ENCODE assay signal across 8 mouse cellular contexts in the genomic region with DNA sequence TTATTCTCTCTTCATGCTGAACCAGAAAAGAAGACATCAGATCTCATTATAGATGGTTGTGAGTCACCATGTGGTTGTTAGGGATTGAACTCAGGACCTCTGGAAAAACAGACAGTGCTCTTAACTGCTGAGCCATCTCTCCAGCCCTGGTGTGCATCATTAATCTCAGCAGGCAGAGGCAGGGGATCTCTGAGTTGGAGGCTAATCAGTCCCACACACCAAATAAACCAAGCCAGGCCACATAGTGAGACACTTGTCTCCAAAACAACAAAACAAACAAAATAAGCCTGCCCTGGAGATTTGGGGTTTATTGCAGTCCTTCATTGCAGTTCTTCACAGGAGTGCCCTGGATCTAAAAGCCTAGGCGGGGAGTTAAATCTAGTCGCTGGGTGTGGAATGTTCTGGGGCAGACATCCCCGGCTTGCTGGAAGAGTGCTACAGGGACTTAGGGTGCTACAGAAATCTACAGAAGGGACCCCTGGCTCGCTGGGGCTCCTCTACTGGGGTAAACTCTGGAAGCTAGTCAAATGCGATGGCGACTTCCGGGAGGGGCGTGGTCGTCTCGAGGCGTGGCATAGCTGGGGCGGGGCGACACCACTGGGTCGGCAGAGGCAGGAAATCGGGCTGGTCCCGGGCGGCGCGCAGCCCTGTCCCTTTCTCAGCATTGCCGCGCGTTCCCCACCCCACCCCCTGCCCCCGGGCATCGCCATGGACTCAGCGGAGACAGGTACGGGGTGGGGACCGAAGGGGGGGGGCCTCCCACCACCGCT. TPM values are rescaled to one million over a fixed set of nuclear protein-coding genes. Genes with fewer than 3 reads are reported as not detected.
DNase-seq lines count a peak whose midpoint lies in the region; ATAC-seq and TF ChIP-seq lines count a peak whose summit lies in the region.

TSS of gene Gmip (plus strand) at position 586 of the 770 bp plus-strand sequence.

- TF ChIP-seq POLR2A in CH12.LX (IDR thresholded peaks at IDR 0.05; ENCODE audit: low read depth, low read length) = peak; percentile 70

- no peaks in the 10 kb centered on the region for H3K27me3 ChIP-seq in CH12.LX (replicated peaks)
- no peaks in the 10 kb centered on the region for H3K27me3 ChIP-seq in forebrain, embryonic 15.5 days

- H3K4me1 ChIP-seq in CH12.LX (ENCODE audit: control insufficient read depth in 1 of 2, insufficient read depth in 2 of 2) = peaks cover 23 to 37% of the 10 kb centered on the region in 2 experiments
- H3K4me1 ChIP-seq in forebrain, embryonic 15.5 days = peaks cover 14% of the 10 kb centered on the region

- H3K9ac ChIP-seq in CH12.LX (ENCODE audit: insufficient read depth, low read depth) = peak within 1 kb of the TSS; percentile 96
- H3K9ac ChIP-seq in forebrain, embryonic 15.5 days (replicated peaks) = peak within 1 kb of the TSS; percentile 69

- dilution Hi-C loops in CH12.LX (cut with MboI; ENCODE audit: extremely low pct_ligation_motif_present, extremely low pct_unique_long_range_greater_than_20kb, low sequenced_read_pairs) = no loop called here

- in situ Hi-C loops in CH12.LX (cut with MboI; ENCODE audit: low pct_ligation_motif_present, low pct_unique_long_range_greater_than_20kb, low sequenced_read_pairs) = no loop called here

- ATAC-seq in forebrain, embryonic 15.5 days (replicated peaks) = peak; percentile 70
- peak; percentile 90 to 96 for ATAC-seq in hematopoietic stem cell, adult 5-6 weeks (replicated peaks in 1 of 2; ENCODE audit: insufficient read depth in 1 of 2, low FRiP score in 2 of 2, low TSS enrichment in 1 of 2, low read depth in 1 of 2, poor library complexity in 2 of 2, severe bottlenecking in 2 of 2)

- H3K27ac ChIP-seq in CH12.LX (ENCODE audit: insufficient read depth, low read depth) = peak within 1 kb of the TSS; percentile 59
- H3K27ac ChIP-seq in forebrain, embryonic 15.5 days (replicated peaks) = peak within 1 kb of the TSS; percentile 75

- no peak for TF ChIP-seq RAD21 in CH12.LX (IDR thresholded peaks at IDR 0.05; ENCODE audit: low read depth, low read length)

- H3K4me3 ChIP-seq in CH12.LX (replicated peaks in 1 of 3; ENCODE audit: low read depth in 2 of 3, low read length in 2 of 3, poor library complexity in 1 of 3) = peak within 1 kb of the TSS; percentile 73 to 82 (median 80)
- peak within 1 kb of the TSS; percentile 61 for H3K4me3 ChIP-seq in forebrain, embryonic 15.5 days

- H3K36me3 ChIP-seq in CH12.LX (replicated peaks in 1 of 2; ENCODE audit: control insufficient read depth in 1 of 2, insufficient read depth in 1 of 2, low read length in 1 of 2) = peaks cover 68 to 85% of the 10 kb centered on the region in 2 experiments
- peaks cover 63% of the 10 kb centered on the region for H3K36me3 ChIP-seq in forebrain, embryonic 15.5 days

- H3K9me3 ChIP-seq in CH12.LX (replicated peaks; ENCODE audit: low read length) = no peaks in the 10 kb centered on the region
- no peaks in the 10 kb centered on the region for H3K9me3 ChIP-seq in forebrain, embryonic 15.5 days

- WGBS in forebrain, embryonic 15.5 days = 7% methylated on average over 28 of the region's 28 CpGs

- peaks cover 17% of the 10 kb centered on the region for H3K79me2 ChIP-seq in CH12.LX (replicated peaks; ENCODE audit: control insufficient read depth, extremely low read depth, insufficient read depth, poor library complexity, severe bottlenecking)

- DNase-seq in CH12.LX (ENCODE audit: extremely low read depth) = peak; percentile 83
- DNase-seq in adrenal gland, postnatal 25 days = peak; percentile 85
- peak; percentile 61 for DNase-seq in layer of hippocampus, adult 9-11 months
- DNase-seq in lung, postnatal 14 days = peak; percentile 86
- peak; percentile 80 for DNase-seq in retina, embryonic 14.5 days (ENCODE audit: low spot score)
- peak; percentile 98 for DNase-seq in thymus, postnatal 4 days

- no peak for TF ChIP-seq CTCF in CH12.LX (conservative IDR thresholded peaks at IDR 0.05 in 1 of 2, IDR thresholded peaks at IDR 0.05 in 1 of 2; ENCODE audit: low read depth in 2 of 2, low read length in 2 of 2)

- no peak for TF ChIP-seq EP300 in CH12.LX (IDR thresholded peaks at IDR 0.05; ENCODE audit: low read length)

- peak within 1 kb of the TSS; percentile 64 for H3K4me2 ChIP-seq in CH12.LX (ENCODE audit: insufficient read depth, low read depth, poor library complexity, severe bottlenecking)
- H3K4me2 ChIP-seq in forebrain, embryonic 15.5 days (replicated peaks) = peak within 1 kb of the TSS; percentile 68

TF ChIP-seq in CH12.LX, 34 proteins besides CTCF, POLR2A, EP300 and RAD21:
- TF ChIP-seq RCOR1 (conservative IDR thresholded peaks at IDR 0.05; ENCODE audit: low read depth, low read length) (no peak), TBP (conservative IDR thresholded peaks at IDR 0.05; ENCODE audit: low read depth, low read length) (no peak), ZMIZ1 (IDR thresholded peaks at IDR 0.05; ENCODE audit: low read depth, low read length) (peak; percentile 46; the same call in 1 of the 2 replicates), NELFE (IDR thresholded peaks at IDR 0.05; ENCODE audit: low read depth, low read length) (peak; percentile 39; the same call in 1 of the 2 replicates), POLR2AphosphoS2 (IDR thresholded peaks at IDR 0.05; ENCODE audit: low read depth, low read length) (0 out of 2 replicates have a peak, but pooled peaks have one; percentile 71), ELF1 (IDR thresholded peaks at IDR 0.05; ENCODE audit: low read depth, low read length) (peak; percentile 94), MYC (IDR thresholded peaks at IDR 0.05; ENCODE audit: low read depth, low read length) (no peak), IRF4 (IDR thresholded peaks at IDR 0.05; ENCODE audit: low read depth, low read length) (0 out of 2 replicates have a peak, but pooled peaks have one; percentile 4)

RNA-seq across cellular contexts. Expression of gene Gmip, which starts in this region (rescaled TPM):
- total RNA-seq in CH12.LX (2012; rRNA removed) (48.1 and 49.2 TPM in 2 replicates), CH12.LX (2014; rRNA removed) (22.2 and 25.4 TPM in 2 replicates)
- polyA plus RNA-seq in CH12.LX (2012; ENCODE audit: insufficient read length, low read depth) = 54.3 and 81.8 TPM in 2 replicates
- total RNA-seq in adrenal gland, postnatal 25 days (2021) = 13.4 and 18.2 TPM in 2 replicates
- 42.4 and 44.4 TPM in 2 replicates for polyA plus RNA-seq in forebrain, embryonic 15.5 days (2015; fragmentation: Nextera tagmentation; extraction: Ambion mirVana)
- total RNA-seq in hematopoietic stem cell, adult 5-6 weeks (2017) = 29.2 and 32.8 TPM in 2 replicates

Comparison
In these comparisons a context has a peak if more than half of its experiments do, and no peak if none do; other contexts are left out.
1. Peak in every context shown above with its lines: DNase-seq, ATAC-seq, H3K4me3 ChIP-seq and H3K27ac ChIP-seq.